Mouse (Mus musculus) erythroid progenitor cell, adult 5-6 weeks (primary cell): Measurements from ENCODE around the gene Msi2. TPM values are rescaled to one million over a fixed set of nuclear protein-coding genes. Genes with fewer than 3 reads are reported as not detected.

Source experiments
- ATAC-seq: replicated peaks from 2 replicates; pipeline ENCODE4 v1.8.0; 2016; ENCODE audit warnings: moderate number of reproducible peaks, mild to moderate bottlenecking, moderate TSS enrichment, inconsistent platforms; ENCODE audit not compliant: poor library complexity, low FRiP score, severe bottlenecking
- total RNA-seq, 2 experiments: library from RNA; stranded (forward) in 1 of 2; stranded (reverse) in 1 of 2; fragments of 150-400 nt in 1 of 2; fragments of 186-747, 209-891 nt in 1 of 2; gene quantifications; 2 replicates each; pipeline versions ENCODE4 v1.2.3 to v1.2.4; 2015 to 2017; ENCODE audit warnings: low replicate concordance in 2 of 2

The Msi2 gene
- total RNA-seq, 2 experiments from 2014 or later, result 8.4 to 44.6 TPM

- no peak for ATAC-seq
Measured at GRCm38 (mm10) chr11:88686061-88686460, 32.3 kb downstream of the Msi2 start.

- ATAC-seq, result no peak
Measured at GRCm38 (mm10) chr11:88683026-88683770, 35.1 kb downstream of the Msi2 start.

GRCm38 (mm10) chr11:88677350-88677749 lies 41.0 kb downstream of the Msi2 start:
- ATAC-seq, result no peak

GRCm38 (mm10) chr11:88676597-88676996 lies 41.7 kb downstream of the Msi2 start:
- no peak for ATAC-seq

- no peak for ATAC-seq
Measured at GRCm38 (mm10) chr11:88675526-88676353, 42.6 kb downstream of the Msi2 start.

GRCm38 (mm10) chr11:88674075-88674474 lies 44.2 kb downstream of the Msi2 start:
- ATAC-seq, result no peak

GRCm38 (mm10) chr11:88670925-88671324 lies 47.4 kb downstream of the Msi2 start:
- ATAC-seq, result no peak

GRCm38 (mm10) chr11:88669106-88669505 lies 49.2 kb downstream of the Msi2 start:
- ATAC-seq, result no peak

- ATAC-seq, result no peak
Measured at GRCm38 (mm10) chr11:88668345-88668744, 50.0 kb downstream of the Msi2 start.

GRCm38 (mm10) chr11:88665799-88666198 lies 52.5 kb downstream of the Msi2 start:
- ATAC-seq, result no peak

- ATAC-seq, result no peak
Measured at GRCm38 (mm10) chr11:88661444-88662180, 56.7 kb downstream of the Msi2 start.

- no peak for ATAC-seq
Measured at GRCm38 (mm10) chr11:88660404-88660803, 57.9 kb downstream of the Msi2 start.

- no peak for ATAC-seq
Measured at GRCm38 (mm10) chr11:88658926-88659325, 59.4 kb downstream of the Msi2 start.

- no peak for ATAC-seq
Measured at GRCm38 (mm10) chr11:88655786-88656185, 62.5 kb downstream of the Msi2 start.

- ATAC-seq, result no peak
Measured at GRCm38 (mm10) chr11:88655214-88655566, 63.1 kb downstream of the Msi2 start.

- no peak for ATAC-seq
Measured at GRCm38 (mm10) chr11:88654391-88655213, 63.7 kb downstream of the Msi2 start.

- ATAC-seq, result no peak
Measured at GRCm38 (mm10) chr11:88650275-88650674, 68.0 kb downstream of the Msi2 start.

- ATAC-seq, result no peak
Measured at GRCm38 (mm10) chr11:88649009-88649408, 69.3 kb downstream of the Msi2 start.

- no peak for ATAC-seq
Measured at GRCm38 (mm10) chr11:88648407-88648806, 69.9 kb downstream of the Msi2 start.

- ATAC-seq, result no peak
Measured at GRCm38 (mm10) chr11:88646493-88646892, 71.8 kb downstream of the Msi2 start.
